Mouse (Mus musculus) NIH3T3 (cell line): Measurements from ENCODE around the gene Hoxb9.

Experiments
- DNase-seq: peaks from one replicate; pipeline ENCODE4 v3.0.0-alpha.2; 2012; ENCODE audit warnings: low read depth

Hoxb9 gene

DNA sequence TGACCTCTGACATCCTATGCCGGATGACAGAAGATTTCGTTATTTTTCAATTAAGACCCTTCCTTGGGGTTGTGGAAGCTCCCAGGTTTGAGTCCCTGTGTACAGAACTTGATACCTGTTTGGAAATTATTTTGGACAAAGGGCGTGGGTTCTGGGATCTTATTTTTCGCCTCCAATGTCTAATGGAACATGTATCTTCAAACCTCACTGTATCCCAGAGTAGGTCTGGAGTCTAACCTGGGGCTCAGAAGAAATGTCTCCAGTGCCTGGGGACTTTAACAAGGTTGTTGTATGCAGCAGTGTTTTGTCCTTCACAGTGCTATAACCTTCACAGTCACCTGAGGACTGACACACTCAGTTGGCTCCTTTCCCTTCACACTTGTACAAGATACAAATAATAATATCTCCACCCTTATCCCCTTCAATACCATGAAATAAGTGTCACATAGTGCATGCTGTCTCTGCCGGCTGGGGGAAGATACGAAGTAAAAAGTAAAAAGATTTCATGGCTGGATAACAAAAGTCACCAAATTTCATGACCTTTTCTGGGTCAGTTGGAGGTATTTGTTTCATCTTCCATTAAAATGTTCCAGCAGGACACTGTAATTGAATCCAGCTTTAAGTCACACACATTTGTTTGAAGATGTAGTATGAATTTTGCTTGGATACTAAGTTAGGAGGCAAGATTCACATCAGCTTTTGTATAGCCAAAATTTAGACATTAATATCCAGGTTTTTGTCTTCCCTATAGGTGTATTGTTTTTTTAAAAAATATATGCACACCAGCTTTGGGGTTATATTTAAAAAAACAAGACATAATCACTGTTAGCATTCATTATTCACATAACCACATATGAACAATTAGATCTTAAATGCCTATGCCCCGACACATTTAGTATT is 4.0 kb upstream of the Hoxb9 start:
- no peak for DNase-seq

DNA sequence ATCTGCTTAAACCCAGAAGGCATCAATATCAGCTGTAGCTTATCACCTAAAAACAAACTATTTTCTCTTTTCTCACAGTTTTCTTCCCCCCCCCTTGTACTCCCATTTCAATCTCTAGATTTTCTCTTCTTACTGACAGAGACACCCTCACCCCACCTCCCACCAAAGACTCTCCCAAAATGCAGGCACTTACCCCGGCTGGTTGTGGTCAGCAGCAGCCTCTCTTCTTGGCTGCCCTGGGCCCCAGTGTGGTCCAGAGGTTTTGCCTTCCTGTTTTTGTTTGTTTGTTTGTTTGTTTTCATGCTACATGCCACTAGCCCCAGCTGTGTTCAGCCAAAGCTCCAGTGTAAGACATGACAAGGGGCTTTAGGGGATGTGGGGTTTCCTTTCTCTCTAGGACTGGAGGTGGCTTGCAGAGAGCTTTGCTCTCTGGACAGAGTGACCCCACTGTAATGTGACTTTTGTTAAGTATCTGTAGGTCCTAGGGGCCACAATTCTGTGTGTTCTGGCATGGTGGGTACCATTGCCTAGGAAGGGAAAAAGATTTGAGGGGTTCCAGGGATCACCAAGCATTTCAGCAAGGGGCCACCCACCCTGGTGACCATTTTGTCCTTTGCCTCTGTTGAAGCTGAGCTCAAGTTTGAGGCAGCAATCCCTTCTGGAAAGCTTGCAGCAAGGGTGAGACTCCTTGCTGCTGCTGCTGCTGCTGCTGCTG is 3.1 kb upstream of the Hoxb9 start:
- DNase-seq, result no peak

DNA sequence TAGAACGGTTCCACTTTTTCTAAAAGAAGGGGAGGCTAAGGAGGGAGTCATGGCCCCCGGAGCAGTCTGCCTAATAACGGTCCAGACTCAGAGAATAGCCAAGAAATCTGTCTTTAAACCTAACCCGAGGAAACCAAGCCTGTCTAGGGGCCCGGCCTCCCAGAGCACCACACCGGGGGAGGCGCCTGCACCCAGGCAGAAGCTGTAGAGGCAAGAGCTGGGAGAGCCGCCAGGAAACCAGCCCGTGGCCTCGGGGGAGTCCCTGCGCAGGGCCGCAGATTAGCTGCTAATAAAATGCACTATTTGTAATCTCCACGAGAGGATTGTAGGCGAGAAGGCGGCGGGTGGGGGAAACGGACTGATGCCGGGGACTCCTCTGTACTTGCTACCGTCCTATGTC is 1.4 kb upstream of the Hoxb9 start:
- DNase-seq, result peak; percentile 20

DNA sequence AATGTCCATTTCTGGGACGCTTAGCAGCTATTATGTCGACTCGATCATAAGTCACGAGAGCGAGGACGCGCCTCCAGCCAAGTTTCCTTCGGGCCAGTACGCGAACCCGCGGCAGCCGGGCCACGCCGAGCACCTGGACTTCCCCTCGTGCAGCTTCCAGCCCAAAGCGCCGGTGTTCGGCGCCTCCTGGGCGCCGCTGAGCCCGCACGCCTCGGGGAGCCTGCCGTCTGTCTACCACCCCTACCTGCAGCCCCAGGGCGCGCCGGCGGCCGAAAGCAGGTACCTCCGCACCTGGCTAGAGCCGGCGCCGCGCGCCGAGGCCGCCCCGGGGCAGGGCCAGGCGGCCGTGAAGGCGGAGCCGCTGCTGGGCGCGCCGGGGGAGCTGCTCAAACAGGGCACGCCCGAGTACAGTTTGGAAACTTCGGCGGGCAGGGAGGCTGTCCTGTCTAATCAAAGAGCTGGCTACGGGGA is 319 bp downstream of the Hoxb9 start:
- DNase-seq, result no peak

DNA sequence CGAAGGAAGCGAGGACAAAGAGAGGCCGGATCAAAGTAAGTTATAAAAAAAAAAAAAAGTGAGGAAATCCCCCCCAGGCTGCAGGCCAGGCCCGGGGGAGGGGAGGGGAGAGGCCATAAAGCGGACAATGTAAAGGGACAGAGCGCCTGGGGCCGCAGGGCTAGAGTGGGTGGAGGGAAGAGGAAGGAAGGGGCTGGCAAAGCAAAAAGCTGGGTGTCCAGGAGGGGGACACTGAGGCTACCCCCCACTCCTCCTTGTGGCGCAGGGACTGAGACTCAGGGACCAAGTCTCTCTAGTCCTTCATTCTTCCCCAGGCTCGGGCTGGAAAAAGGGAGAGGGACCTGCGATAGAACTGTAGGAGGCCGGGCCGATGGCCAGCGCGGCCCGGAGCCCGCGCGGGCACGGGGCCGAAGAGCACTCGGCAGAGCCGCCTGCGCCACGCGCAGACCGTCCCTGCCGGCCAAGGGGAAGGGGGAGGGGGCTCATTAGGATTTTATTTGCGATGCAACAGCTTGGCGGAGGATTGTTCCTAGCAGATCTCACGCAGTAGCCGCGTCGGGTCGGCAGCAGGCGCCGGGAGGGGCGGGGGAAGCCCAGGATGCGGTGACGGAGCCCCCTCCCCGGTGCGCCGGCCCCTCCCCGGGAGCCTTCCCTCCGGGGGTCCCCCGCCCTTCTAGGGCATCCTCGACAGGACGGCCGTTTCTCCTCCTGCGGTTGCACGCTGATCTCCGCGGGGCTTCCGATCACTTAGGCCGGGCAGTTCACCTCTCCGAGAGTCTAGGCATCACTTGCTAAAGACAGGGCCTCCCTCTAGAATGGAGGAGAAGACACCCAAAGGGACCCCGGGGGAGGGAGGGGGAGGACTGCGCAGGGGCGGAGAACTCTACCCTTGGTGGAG is 1.0 kb downstream of the Hoxb9 start:
- DNase-seq, result no peak

DNA sequence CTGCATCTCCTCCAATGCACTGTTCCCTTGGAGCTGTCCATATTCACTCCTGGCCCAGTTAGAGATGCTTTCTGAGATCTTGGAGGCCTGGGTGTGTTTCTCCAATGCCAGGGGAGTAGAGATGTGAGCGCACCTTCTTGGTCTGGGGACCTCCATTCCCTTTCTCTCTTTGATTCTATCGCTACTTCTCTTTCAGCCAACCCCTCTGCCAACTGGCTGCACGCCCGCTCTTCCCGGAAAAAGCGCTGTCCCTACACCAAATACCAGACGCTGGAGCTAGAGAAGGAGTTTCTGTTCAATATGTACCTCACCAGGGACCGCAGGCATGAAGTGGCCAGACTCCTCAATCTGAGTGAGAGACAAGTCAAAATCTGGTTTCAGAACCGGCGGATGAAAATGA is 3.2 kb downstream of the Hoxb9 start:
- no peak for DNase-seq

DNA sequence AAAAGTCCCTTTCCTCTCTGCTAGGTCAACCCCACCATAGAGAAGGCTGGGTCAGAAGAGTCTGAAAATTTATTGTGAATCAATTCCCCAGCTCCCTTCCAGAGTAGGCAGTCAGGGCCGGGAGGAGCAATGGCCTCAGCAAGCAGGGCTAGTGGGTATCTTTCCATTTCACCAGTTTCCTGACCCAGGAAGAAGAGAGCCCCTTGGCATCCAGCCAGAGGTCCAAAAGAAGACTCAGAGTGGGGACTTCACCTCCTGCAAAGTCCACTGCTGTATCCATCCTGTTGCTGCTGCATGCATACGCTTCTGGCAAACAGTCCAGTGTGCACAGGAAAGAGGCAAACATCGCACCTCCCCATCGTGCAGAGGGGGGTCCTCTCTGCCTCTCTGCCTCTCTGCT is 4.6 kb downstream of the Hoxb9 start:
- no peak for DNase-seq

DNA sequence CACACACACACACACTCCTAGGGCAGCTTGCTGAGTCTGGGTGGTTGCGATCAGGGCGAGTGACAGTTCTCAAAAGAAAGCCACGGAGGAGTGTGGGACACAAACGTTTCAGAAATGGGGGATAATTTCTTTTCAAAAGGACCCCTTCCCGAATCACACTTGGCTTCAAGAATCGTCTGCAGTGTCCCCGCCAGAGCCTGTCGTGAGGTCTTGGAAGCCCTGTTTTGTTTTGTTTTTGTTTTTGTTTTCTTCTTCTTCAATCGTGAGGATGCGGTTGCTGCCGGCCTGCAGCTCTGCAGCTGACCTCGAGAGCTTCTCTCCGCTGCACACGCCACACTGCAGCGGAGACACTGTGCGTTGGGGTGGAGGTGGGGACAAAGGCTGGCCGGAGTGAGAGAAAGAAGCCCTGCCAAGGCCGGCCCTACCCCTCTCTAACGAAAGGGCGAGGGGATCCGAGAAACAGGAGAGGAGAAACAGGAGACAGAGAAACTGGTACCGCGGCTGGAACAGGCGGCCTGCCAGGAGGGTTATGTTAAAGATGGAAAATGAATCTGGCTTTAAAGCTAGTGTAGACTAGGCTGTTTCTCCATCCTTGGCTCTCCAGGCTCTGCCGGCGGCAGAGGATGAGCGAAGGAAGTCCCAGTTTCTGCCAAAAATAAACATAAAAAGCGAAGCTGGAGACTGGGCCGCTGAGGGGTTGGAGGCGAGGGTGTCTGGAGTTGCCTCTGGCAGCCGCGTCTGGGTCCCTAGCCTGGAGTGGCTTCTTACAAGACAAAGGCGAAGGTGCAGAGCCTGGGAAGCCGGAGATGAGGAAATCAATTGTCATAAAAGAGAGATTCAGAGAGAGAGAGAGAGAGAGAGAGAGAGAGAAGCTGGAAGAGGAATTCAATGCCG is 6.1 kb downstream of the Hoxb9 start:
- DNase-seq, result no peak

DNA sequence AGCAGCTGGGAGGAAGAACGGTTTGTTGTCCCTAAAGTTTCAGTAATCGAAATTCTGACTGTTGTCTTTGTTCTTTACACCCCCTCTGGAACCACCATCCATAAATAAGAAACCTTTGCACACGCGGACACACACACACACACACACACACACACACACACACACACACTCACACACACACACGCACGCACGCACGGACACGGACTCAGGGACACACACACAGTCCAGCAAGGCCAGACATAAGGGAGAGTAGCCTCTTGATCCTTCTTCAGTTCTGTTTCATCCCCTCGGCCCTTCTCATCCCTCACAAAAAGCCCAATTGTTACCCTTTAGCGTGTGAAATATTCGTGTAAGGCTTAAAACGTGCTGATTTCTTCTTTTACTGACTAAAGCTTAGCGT is 7.1 kb downstream of the Hoxb9 start:
- no peak for DNase-seq

DNA sequence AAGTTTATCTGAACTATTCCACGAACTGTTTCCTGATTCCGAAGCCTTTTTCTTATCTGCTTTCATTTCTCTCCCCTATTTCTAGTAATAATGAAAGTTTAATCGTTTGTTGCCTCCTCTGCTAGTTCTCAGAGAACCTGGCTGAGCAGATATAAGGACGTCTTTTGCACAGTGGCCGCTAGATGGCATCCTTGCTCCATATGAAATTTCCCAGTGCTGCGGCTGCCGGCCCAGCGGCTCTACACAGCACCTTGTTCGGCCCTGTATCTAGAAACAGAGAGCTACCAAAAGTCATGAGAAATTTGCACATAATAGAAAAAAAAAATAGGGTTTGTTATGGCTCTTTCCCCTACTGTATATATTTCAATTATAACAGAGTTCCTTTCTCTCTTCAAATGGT is 7.5 kb downstream of the Hoxb9 start:
- peak; percentile 91 for DNase-seq

DNA sequence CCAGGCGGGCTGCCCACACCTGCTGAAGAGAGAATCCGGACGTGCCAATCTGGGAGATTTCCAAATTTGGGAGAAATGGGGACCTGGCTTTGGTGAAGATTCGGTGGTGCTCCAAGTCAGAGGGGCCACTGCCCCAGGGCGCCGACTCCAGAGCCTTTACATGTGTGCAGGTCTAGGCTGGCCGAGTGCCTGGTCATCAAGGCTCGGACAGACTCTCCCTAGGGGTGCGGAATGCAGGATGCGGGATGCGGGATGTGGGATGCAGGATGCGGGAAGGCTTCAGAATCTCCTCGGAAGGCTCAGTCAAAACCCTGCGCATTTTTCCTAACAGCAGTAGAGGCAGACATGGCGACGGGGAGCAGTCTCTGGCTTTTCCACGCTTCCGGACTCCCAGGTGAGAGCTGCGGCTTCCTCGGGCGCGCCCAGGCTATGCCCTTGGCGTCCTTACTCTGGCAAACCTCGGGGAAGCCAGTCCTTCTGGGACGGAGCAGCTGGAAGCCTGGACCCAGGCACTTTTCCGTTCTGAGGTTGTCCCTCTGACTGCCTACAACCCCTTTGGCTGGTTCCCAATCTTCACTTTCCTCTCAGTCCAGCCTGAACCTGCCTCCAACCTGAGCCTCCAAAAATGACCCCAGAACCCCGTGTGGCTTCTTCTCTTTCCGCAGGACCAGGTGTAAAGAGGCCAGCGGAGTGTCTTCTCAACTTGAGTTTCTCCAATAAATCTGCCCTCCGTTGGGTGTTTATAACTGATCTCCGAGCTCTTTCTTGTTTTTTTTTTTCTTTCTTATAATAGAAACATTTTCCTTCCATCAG is 8.4 kb downstream of the Hoxb9 start:
- DNase-seq, result no peak

DNA sequence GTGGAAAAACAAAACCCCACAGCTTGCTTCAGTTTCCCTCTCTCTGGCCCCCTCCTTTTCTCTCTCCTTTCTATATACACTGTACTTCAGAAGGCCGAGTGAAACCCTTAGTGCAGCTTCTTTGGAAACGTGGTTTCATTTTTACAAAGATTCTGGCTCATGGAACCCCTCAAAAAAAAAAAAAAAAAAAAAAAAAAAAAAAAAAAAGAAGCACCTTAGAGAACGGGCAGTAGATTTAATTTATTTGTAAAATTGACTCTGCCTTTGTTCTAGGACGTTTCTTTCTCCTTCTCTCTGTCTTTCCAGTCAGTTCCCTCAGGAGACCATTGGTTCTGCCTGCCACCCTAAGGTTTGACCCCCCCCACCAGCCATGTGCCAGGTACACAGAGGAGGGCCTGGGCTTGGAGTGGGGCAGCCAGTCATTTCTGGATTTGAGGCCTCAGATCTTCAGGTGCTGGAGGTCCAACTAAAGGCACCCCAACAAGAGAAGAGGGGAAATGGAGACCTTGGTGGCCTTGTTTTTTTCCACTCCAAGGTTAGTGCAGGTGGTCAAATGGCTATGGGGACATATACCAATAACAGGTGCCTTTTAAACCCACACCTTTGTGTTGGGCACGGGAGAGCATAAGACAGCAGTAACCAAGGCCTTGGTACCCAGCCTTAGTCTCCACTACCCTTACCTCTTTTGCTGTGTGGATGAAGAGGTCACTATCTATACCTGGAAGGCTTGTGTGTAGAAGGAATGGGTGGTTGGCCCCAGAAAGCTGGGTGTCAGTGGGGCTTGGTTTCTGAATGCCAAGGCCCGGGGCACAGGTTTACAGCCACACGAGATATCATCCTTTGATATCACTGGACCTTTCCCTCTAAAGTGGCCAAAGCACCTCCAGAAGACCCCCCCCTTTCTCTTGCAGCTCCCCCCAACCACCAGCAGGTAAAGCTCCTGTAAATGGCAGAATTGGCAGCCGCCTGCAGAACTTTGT is 9.4 kb downstream of the Hoxb9 start:
- no peak for DNase-seq

DNA sequence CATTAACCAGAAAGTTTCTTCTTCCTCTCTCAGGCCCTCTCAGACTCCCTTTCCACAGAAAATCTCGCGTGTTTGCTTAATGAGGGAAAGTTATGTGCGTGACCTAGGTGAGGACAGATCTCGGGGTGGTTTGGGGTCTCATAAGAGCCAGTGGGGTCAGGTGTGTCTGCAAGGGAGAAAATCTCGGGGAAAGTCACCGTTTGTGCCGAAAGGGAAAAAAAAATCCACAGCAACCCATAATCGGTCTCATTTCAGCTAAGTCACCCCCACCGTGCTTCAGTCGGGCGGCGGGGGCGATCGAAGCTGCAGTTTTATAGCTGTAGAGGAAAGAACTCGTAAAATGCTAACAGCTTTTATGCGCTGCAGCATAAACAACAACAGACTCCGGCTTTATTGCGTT is 10.1 kb downstream of the Hoxb9 start:
- no peak for DNase-seq

DNA sequence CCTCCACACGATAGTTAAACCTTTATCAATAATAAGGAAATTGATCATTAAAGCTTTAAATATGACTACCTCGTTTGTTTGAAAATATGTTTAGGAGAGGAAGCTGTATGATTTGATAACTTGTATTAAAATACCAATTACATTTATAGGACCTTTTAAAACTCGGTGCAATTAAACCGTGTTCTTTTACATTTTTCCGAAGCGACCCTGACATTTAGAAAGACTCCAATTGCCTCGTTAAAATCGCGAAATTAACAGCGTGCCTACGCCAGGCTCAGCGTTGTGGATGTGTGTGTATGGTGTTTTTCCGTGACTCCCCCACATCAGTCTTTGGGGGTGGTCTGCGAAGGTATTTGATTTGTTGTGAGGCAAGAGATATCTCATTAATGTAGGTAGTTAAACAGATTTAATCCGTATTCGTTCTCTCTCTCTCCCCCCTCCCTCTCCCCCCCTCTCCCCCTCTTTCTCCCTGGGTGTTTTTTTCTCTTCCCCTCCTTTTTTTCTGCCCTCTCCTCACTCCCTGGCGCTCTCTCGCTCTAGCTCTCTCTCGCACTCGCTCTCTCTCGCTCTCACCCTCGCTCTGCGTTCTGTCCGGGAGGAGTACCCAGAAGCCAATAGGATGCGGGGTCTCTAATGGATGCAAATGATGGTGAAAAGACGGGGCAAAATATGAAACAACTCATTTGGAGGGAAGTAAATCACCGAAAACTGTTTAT is 10.8 kb downstream of the Hoxb9 start, which contains the start of gene Hoxb8:
TSS of gene Hoxb8 (plus strand) at position 51 of the 716 bp plus-strand sequence.
- DNase-seq, result no peak

DNA sequence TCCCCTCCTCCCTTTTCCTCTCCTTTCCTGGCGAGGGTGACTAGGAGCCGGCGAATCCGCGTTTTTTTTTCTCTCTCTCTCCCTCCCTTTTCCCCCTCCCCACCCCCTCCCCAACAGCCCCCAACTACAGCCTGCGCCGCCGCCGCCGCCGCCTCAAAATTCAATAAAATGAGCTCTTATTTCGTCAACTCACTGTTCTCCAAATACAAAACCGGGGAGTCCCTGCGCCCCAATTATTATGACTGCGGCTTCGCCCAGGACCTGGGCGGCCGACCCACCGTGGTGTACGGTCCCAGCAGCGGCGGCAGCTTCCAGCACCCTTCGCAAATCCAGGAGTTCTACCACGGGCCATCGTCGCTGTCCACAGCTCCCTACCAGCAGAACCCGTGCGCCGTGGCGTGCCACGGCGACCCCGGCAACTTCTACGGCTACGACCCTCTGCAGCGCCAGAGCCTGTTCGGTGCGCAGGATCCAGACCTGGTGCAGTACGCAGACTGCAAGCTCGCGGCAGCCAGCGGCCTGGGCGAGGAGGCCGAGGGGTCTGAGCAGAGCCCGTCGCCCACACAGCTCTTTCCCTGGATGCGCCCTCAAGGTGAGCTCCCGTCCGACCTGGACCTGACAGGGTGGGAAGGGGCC is 11.7 kb downstream of the Hoxb9 start:
- no peak for DNase-seq

DNA sequence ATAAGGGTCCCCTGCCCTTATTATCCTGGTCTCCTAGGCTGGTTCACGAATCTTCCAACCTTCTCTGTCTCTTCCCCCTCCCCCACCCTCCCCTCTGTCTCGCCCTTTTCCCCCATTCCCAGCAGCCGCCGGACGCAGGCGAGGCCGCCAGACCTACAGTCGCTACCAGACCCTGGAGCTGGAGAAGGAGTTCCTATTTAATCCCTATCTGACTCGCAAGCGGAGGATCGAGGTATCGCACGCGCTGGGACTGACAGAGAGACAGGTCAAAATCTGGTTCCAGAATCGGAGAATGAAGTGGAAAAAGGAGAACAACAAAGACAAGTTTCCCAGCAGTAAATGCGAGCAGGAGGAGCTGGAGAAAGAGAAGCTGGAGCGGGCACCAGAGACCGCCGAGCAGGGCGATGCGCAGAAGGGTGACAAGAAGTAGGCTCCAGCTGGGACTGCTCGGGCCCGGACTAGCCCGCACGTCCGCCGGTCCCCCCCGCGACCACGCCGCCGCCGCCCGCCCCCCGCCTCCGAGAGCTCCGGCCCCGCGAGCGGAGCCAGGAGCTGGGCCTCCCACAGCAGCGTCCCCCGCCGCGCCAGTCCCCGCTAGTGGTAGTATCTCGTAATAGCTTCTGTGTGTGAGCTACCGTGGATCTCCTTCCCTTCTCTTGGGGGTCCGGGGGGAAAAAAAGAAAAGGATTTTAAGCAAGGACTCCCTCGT is 12.9 kb downstream of the Hoxb9 start:
- no peak for DNase-seq
